9 mouse cellular contexts compared by ENCODE assay signal in the genomic region with DNA sequence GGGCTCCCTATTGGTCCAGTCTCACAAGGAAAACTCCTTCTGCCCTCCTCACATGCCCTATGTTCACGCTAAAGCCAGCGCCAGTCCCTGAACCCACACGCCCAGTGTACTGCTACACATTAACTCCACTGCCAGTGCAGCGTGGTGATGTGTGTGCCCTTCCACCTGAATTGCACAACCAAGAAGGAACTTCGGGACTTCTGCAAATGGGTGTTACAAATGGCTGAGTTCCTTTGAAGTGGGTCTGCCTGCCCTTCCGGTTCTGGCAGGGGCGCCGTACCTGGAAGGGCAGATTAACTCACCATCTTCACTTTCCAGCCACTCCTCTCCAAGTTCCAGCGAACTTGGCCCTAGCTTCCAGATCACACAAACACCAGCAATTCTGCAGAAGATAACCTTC. TPM values are rescaled to one million over a fixed set of nuclear protein-coding genes. Genes with fewer than 3 reads are reported as not detected.
A peak's percentile ranks its signal among the peaks of the same experiment; 100 is the strongest.
DNase-seq lines count a peak whose midpoint lies in the region; ATAC-seq lines count a peak whose summit lies in the region.
"Had no signal": no experiment of that assay in that cellular context is flagged by ENCODE, and none has a peak within 500 bp of the region (broad histone marks: within the 10 kb centered on the region; RNA-seq: fewer than 3 reads in every experiment).

No protein-coding gene starts in this region.

- peak overlapping the region; percentile 49 for H3K4me2 ChIP-seq in lung, embryonic 15.5 days

- 46% methylated on average over 9 of the region's 9 CpGs for WGBS in forebrain, embryonic 10.5 days
- WGBS in lung, embryonic 15.5 days = 22% methylated on average over 9 of the region's 9 CpGs

- peak; percentile 83 for DNase-seq in adipocyte (ENCODE audit: low spot score)
- no peak for DNase-seq in forebrain, embryonic 10.5 days (ENCODE audit: extremely low spot score, low spot score)
- peak; percentile 82 for DNase-seq in kidney, adult 11 months
- no peak for DNase-seq in frontal cortex, postnatal 25 days (ENCODE audit: low spot score in 2 of 2)
- DNase-seq in layer of hippocampus, adult 11-12 months (ENCODE audit: low spot score) = no peak
- DNase-seq in gastrocnemius, postnatal 14 days = no peak
- no peak for DNase-seq in yolk sac, embryonic 10.5 days (ENCODE audit: low spot score)

- no peaks in the 10 kb centered on the region for H3K36me3 ChIP-seq in forebrain, embryonic 10.5 days (replicated peaks)
- H3K36me3 ChIP-seq in lung, embryonic 15.5 days = no peaks in the 10 kb centered on the region

- peak overlapping the region; percentile 87 for H3K27ac ChIP-seq in forebrain, embryonic 10.5 days
- H3K27ac ChIP-seq in lung, embryonic 15.5 days = peak overlapping the region; percentile 96

- 0 out of 2 replicates have a peak, but pooled peaks cover 3% of the 10 kb centered on the region for H3K9me3 ChIP-seq in forebrain, embryonic 10.5 days
- H3K9me3 ChIP-seq in lung, embryonic 15.5 days = no peaks in the 10 kb centered on the region

- intact Hi-C loops in gastrocnemius, postnatal 14 days (cut with DNase I; ENCODE audit: low total_unique reads) = loop anchor here (10.0 kb wide), 1 partner anchor 86 kb away; no protein-coding TSS in a partner anchor

- H3K9ac ChIP-seq in lung, embryonic 15.5 days = no peak overlapping the region; the same call in 1 of the 2 replicates

- peak; percentile 8; the same call in 1 of the 2 replicates for ATAC-seq in lung, embryonic 15.5 days (ENCODE audit: borderline replicate concordance, extremely low read depth, low FRiP score, low TSS enrichment)

- H3K4me1 ChIP-seq in forebrain, embryonic 10.5 days = peaks cover 72% of the 10 kb centered on the region
- peaks cover 63% of the 10 kb centered on the region for H3K4me1 ChIP-seq in lung, embryonic 15.5 days

- peaks cover 12% of the 10 kb centered on the region; the same call in 1 of the 2 replicates for H3K27me3 ChIP-seq in forebrain, embryonic 10.5 days (ENCODE audit: poor library complexity, severe bottlenecking)
- H3K27me3 ChIP-seq in lung, embryonic 15.5 days = no peaks in the 10 kb centered on the region

- peak overlapping the region; percentile 40; the same call in 1 of the 2 replicates for H3K4me3 ChIP-seq in forebrain, embryonic 10.5 days
- H3K4me3 ChIP-seq in lung, embryonic 15.5 days = no peak overlapping the region
- H3K4me3 ChIP-seq: erythroblast, embryonic 14.5 days had no signal

RNA-seq across cellular contexts. Expression of a gene that starts 12.5 kb away (rescaled TPM):
- polyA plus RNA-seq in forebrain, embryonic 10.5 days (2016; fragmentation: Nextera tagmentation; extraction: Ambion mirVana) = 3.2 and 3.4 TPM in 2 replicates
- 21.1 and 21.5 TPM in 2 replicates for polyA plus RNA-seq in lung, embryonic 15.5 days (2015; fragmentation: Nextera tagmentation; extraction: Ambion mirVana)
- total RNA-seq in gastrocnemius, postnatal 14 days (2021) = 10 to 100 TPM; 14.0 to 14.1 TPM
- polyA plus RNA-seq: erythroblast, embryonic 14.5 days had no signal

Comparison
In these comparisons a context has a peak if more than half of its experiments do, and no peak if none do; other contexts are left out.
1. DNase-seq: peak in adipocyte (single experiment) and kidney, adult 11 months (single experiment); none in forebrain, embryonic 10.5 days (single experiment), frontal cortex, postnatal 25 days (0 of 2), layer of hippocampus, adult 11-12 months (single experiment), gastrocnemius, postnatal 14 days (single experiment) and yolk sac, embryonic 10.5 days (single experiment).